Mouse (Mus musculus) heart, postnatal 25 days (tissue): ENCODE data around the gene Tmem87b. TPM values are rescaled to one million over a fixed set of nuclear protein-coding genes. Genes with fewer than 3 reads are reported as not detected.

Source experiments
- DNase-seq: peaks from one replicate; pipeline ENCODE4 v3.0.0; 2022; ENCODE audit warnings: low spot score
- intact Hi-C: fragments of 180-260 bp; cut with DNase I; formaldehyde crosslinking; loops from one replicate; pipeline ENCODE4 v1.15.1; 2025
- total RNA-seq, 2 experiments: library from RNA; stranded (reverse); gene quantifications; 2 replicates each; pipeline ENCODE4 v1.2.3; 2021

Tmem87b gene
- total RNA-seq, 2 experiments from 2014 or later, result 20.1 to 24.8 TPM

DNA sequence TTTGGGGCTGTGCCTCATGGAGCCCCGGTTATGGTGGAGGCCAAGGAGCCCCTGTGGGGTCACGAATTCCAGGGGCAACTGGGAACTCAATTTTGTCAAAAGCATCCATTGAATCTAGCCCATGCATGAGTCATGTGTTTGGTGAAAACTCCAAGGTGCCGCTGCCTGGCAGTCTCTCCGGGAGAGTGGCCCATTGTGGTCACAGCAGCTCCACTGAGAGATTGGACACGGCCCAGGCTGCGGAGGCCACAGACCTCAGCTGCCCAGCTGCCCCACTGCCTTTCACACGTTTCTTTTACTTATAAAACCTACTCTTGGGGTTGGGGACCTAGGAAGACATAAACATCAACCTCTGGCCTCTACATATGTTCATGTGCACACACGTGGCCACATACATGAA, 57.6 kb downstream of the Tmem87b start:
- intact Hi-C loops, result no loop called here
- no peak for DNase-seq

DNA sequence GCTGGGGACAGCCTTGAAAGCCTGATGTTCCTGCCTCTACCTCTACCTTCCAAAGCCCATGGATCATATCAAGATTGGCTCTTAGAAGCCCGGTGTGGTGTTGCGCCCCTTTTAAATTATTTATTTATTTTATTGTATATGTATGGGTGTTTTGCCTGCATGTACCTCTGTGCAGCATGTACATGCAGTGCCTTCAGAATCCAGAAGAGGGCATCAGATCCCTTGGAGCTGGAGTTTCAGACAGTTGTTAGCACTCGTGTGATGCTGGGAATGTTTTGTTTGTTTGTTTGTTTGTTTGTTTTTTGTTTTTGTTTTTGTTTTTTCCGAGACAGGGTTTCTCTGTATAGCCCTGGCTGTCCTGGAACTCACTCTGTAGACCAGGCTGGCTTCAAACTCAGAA, 63.3 kb downstream of the Tmem87b start:
- intact Hi-C loops, result no loop called here
- no peak for DNase-seq

DNA sequence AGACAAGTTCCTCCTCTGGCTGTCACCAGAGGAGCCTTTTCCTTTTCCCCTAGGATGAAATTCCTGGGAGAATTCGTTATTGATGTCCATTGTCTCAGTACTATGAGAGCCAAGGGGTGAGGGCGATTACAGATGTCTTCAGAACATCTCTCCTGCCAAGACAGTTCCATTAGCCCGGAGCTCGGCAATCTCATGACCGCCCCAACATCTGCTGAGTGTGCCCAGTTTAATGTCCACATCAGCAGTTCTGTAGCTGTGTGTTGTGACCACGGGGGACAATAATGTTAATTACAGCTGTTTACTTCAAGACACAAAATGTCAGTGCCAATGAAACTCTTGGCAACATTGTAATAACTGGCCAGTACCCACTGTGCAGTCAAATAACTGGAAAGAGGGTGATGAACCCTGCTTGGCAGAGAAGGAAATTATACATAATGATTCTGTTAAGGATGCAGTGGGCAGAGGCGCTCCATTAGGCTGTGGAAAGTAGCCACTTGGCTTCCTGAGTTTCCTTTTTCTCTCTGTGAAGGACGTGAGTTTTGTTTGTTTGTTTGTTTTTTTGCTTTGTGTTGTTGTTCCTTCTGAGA, 67.4 kb downstream of the Tmem87b start:
- no peak for DNase-seq
- intact Hi-C loops, result no loop called here

DNA sequence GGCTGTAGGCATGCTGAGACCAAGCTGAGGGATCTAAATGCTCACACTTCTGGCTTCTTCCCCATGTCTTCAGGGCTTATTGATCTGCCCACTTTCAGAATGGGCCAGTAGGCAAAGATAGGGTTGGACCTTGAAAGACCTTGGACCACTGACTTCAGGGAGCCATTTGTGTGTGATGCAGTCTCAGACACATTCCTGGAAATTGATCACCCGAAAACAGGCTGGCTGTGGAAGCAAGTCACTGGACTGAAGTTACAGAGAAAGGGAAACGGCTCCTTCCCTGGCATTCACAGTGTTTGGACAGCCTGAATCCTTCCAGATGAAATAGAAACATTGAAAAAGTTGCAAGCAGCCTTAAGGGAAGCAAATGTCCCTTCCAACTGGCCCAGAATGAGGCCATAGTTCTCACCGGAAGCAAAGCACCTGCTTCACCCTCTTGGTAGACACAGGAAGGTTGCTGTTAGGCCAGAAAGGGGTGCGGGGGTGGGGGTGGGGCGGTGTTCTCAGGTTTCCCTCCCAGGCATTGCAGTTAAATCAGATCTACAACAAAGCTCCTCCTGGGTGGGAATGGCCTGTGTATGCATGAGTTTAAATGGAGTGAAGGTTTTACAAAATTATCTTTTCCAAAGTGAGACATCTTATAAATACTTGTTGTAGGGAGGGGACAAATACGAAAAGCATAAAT, 70.1 kb downstream of the Tmem87b start:
- intact Hi-C loops, result no loop called here

GRCm38 (mm10) chr2:128890661-128891335, 72.9 kb downstream of the Tmem87b start:
- no peak for DNase-seq
- intact Hi-C loops, result no loop called here

More for the DNA sequence above, 70.1 kb downstream of the Tmem87b start:
- DNase-seq, result no peak

DNA sequence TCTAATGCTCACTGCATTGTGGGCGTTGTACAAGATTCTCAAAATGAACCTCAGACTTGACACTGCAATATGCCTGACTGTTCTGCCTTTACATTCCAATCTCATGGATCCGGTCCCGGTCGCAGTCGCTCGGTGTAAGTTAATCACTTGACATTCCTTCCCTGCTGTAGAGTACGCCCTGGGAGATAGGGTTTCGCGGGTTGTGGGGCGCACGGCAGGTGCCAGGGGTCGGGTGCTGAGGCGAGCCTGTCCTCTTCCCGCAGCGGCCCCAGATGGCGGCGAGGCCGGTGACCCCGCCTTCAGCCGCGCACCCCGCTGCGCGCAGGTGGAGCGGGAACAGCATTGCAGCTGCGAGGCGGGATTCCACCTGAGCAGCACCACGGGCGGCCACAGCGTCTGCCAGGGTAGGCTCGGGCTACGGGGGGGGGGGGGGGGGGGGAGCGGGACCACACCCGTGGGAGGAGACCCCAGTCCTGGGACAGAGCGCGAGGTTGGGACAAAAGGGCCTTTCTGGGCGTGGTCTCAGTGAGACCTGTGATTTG, 74.3 kb downstream of the Tmem87b start:
- DNase-seq, result no peak
- intact Hi-C loops, result no loop called here

GRCm38 (mm10) chr2:128902843-128903242, 84.9 kb downstream of the Tmem87b start:
- DNase-seq, result no peak
- intact Hi-C loops, result no loop called here

GRCm38 (mm10) chr2:128903661-128904060, 85.7 kb downstream of the Tmem87b start:
- DNase-seq, result no peak
- intact Hi-C loops, result no loop called here

Other genes with a start within 250 kb of the Tmem87b start
- gene Spdye4c, start 226.9 kb upstream of the Tmem87b start, total RNA-seq, result not detected
- gene Anapc1, start 130.7 kb upstream of the Tmem87b start, total RNA-seq, result 10 to 100 TPM; 40.2 to 43.2 TPM
- gene Mertk, start 119.2 kb upstream of the Tmem87b start, total RNA-seq, result 1 to 10 TPM; 4.0 to 5.0 TPM
- under 1 TPM; 0.50 to 0.57 TPM for gene Fbln7, start 44.9 kb downstream of the Tmem87b start, total RNA-seq
- gene Zc3h8, start 126.0 kb downstream of the Tmem87b start, total RNA-seq, result 1 to 10 TPM; 5.7 to 6.6 TPM
- 1 to 10 TPM; 3.6 to 4.9 TPM for gene Zc3h6, start 149.3 kb downstream of the Tmem87b start, total RNA-seq
- gene Gm10762, start 149.6 kb downstream of the Tmem87b start, total RNA-seq, result 10 to 100 TPM in 1 of 2 experiments, 1 to 10 TPM in 1; 9.7 to 10.8 TPM
- gene Vinac1, start 230.1 kb downstream of the Tmem87b start, total RNA-seq, result not detected
- 10 to 100 TPM; 17.1 to 18.8 TPM for gene Ttl, start 247.8 kb downstream of the Tmem87b start, total RNA-seq